Mouse (Mus musculus) 416B (cell line): ENCODE data around the gene Tbxa2r.

Experiments used
- DNase-seq: peaks from one replicate; pipeline ENCODE4 v3.0.0; 2011; ENCODE audit warnings: low read depth

The Tbxa2r gene

DNA sequence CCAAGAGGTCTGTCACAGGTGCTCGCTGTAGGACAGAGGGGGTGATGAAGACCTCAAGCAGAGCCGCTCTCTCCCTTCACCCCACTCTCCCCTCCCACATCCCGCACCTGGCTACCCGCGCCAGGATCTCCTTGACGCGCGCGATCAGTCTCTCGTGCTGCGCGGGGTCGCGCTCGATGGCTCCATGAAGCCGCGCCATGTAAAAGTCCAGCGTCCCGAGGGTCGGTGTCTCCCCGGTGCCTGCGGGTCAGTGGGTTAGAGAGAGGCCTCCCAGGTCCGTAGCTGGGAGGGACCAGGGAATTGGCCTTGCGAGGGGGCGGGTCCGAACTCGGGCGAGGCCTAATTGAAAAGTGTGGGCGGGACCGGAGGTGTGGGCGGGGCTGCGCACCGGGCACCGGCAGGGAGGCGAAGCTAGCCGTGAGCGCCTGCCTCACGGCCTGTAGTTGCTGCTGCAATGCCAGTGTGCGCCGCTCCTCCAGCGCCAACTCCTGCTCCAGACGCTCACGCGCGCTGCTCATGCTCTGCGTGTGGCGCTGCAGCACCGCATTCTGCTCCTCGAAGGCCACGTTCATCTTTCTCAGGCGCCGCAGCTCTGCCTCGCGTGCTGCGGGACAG lies 18.0 kb downstream of the Tbxa2r start:
- DNase-seq: no peak

DNA sequence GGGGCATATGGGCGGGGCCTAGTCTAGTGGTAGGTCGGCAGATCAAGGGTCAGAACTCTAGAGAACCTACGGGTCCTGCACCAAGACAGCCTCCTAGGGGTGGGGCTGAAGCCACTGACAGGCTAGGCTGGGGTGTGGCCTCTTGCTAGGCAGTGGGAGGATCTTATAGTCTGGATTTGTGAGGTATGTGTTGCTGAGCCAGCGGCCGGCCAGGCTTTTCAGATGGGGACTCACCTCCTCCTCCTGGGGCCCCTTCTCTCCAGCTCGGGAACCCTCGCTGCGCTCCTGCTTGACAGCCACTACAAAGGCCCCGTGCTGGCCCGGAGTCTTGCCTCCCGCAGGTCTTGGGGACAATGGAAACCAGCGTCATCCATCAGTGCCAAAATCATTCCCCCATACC lies 20.6 kb downstream of the Tbxa2r start:
- peak; percentile 82 for DNase-seq

- no peak for DNase-seq
Measured at GRCm38 (mm10) chr10:81349961-81350350, 21.4 kb downstream of the Tbxa2r start.

DNA sequence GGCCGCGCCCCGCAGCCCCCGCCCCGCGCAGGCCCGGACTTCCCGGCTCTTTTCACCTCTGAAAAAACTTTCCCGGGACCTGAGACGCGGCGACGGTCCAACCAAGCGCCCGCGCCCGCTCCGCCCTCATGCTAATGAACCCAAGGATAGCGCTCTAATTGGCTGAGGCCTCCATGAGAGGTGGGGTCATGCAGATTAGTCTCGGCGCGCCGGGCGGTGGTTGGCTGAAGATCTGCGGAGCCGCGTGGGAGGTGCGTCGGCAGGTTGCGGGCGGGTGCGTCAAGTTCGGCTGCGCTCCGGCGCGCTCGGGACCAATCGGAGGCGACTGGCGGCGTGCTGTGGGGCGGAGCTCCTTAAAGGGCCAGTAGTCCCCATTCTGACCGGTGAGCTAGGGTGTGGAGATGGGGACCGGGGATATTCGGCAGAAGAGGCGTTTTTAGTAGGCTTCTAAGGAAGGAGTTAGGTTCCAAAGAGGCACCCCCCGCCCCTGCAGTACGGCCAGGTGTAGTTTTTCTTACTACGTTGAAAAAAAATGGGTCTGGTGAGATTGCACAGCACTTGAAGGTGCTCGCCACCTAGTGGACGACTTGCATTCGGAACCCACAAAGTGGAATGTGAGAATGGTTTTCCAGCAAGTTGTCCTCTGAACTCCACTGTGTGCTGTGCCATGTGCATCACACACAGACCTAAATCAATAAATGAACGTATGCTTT lies 22.0 kb downstream of the Tbxa2r start, which contains the start of gene Hmg20b:
Gene Hmg20b, minus strand, starts transcription at position 130 of the 713 bp plus-strand sequence.
- DNase-seq: peak; percentile 99

- DNase-seq: peak; percentile 85
Measured at GRCm38 (mm10) chr10:81351678-81352291, 23.3 kb downstream of the Tbxa2r start.

DNA sequence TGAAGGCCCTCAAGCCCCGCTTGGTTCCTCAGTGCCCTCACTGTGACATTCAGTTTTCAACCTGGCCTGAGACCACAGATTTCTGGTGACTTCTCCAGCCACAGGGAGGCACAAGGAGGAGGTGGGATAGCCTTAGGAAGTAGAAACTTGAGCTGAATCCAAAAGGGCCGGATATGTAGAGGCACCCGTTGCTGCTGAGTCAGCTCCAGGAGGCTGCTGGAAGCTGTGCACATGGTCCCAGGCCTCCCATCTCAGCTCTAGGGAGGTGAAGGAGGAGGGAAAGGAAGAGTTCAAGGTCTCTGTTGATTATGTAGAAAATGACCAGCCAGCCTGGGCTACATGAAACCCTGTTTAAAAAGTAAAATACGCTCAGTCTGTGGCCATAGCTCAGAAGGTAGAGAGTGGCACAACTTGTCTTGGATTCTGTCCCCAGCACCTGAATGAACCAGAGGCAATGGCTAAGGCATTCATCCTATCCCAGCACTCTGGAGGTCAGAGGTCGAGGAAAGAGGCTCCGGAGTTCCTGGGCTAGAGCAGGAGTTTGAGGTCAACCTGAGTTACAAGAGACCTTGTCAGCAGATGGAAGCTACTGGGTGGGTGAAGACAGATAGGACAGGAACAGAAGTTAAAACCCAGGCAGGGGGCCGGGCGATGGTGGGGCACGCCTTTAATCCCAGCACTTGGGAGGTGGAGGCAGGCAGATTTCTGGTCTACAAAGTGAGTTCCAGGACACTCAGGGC lies 26.4 kb downstream of the Tbxa2r start:
- DNase-seq: peak; percentile 67

DNA sequence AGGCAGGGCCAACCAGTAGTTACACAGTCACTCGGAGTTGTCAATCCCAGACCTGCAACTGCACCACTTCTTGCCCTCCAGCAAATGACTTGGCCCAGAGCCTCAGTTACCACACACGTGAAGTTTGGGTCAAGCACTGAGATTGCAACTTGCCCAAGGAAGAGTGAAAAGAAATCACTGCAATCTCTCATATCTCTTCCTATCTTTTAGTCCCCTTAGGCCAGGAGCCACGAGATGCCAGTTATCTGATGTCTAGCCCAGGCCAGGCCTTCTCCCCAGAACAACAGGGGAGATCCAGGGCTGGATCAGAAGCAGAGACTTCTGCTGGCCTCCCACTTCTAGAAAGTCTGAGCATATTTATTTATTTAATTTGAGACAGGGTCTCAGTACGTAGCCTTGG lies 27.0 kb downstream of the Tbxa2r start:
- no peak for DNase-seq

GRCm38 (mm10) chr10:81356352-81356990 lies 27.9 kb downstream of the Tbxa2r start:
- DNase-seq: peak; percentile 89

DNA sequence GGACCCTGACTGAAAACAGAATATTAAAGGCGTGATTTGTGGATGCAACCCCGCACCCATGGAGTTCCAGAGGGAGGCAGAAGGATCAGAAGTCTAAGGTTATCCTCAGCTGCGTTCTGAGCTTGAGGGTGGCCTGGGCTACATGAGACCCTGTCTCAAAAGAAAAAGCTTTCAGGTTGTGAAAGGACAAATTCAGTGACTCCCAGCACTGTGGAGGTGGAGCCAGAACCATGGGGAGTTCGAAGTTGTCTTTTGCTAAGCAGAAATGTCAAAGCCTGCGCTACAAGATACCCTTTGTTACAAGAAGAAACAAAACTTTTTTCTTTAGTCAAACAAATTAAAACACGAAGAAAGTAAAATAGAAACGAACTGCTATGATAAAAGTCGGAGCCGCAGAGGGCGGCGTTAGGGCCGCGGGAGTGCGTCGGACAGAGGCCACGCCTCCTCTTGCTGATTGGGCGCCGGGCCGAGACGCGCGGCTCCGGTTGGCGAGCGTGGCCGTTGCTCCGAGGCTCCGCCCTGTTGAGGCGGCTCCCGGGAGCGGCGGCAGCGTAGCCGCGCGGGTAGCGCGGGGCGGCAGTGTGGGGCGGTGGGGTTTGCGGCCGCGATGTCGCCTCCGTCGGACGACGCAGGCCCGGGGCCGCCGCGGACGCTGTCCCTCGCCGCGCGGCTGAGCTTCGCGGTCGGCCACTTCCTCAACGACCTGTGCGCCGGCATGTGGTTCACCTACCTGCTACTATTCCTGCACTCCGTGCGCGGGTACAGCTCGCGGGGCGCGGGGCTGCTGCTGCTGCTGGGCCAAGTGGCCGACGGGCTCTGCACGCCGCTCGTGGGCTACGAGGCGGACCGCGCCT lies 28.7 kb downstream of the Tbxa2r start, which contains the start of gene Mfsd12:
Gene Mfsd12, plus strand, starts transcription at position 501 of the 854 bp plus-strand sequence.
- peak; percentile 84 for DNase-seq

GRCm38 (mm10) chr10:81358209-81358608 lies 29.7 kb downstream of the Tbxa2r start:
- no peak for DNase-seq

DNA sequence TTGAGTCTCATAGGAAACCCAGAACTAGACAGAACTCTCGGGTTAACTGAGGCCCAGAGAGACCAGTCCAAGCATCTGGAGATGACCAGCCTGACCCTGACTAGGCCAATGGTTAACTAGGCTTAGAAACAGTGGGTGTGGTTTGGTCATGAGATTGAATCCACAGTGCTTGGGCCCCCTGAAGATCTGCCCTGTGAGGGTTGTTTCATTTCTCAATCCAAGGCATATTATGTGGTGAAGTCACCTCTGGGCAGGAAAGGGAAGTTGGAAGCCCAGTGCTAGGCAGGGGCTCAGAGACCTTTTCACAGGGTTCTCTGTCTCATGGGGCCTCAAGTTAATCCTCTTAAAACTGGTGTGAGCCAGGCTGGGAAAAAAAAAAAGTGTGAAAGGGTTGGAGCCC lies 30.3 kb downstream of the Tbxa2r start:
- peak; percentile 72 for DNase-seq

DNA sequence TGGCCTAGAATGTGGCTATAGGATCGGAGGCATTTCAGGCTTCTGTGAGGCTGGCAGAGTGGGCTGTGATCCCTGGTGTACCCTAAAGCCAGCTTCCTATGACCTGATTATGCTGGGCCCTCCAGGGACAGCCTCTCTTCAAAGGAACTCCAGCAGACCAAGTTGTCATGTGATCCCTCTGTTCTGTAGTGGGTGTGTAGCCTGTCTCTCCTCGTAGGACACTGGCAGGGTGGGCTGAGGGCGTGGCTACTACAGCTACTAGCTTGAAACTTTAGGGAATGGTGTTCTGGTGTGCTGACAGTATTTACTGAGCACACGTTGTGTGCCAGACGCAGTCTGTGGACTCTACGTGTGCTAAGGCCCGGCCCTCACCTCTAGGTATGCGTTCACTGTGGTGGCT lies 32.2 kb downstream of the Tbxa2r start:
- DNase-seq: no peak

DNA sequence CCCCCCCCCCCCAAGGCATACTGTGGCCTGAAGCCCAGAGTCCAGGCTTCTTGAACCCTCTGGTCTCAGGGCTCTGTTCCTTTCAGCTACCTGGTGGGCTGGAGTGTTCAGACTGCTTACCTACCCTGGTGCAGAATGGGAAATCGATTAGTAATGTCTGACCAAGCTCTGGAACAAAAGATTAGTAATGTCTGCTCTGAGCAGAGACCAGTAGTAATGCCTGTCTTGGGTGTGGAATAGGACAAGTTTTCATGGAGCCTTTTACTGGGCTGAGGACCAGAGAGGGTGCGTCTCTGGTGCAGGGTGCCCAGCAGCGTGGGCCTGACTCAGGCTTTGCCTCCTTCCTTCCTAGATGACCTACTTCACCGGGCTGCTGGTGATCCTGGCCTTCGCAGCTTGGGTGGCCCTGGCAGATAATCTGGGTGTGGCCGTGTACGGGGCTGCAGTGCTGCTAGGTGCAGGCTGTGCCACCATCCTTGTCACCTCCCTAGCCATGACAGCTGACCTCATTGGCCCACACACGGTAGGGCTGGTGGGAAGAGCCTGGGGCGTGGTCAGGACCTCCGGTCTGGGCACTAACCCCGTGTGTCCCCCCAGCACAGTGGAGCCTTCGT lies 33.9 kb downstream of the Tbxa2r start:
- peak; percentile 22 for DNase-seq

DNA sequence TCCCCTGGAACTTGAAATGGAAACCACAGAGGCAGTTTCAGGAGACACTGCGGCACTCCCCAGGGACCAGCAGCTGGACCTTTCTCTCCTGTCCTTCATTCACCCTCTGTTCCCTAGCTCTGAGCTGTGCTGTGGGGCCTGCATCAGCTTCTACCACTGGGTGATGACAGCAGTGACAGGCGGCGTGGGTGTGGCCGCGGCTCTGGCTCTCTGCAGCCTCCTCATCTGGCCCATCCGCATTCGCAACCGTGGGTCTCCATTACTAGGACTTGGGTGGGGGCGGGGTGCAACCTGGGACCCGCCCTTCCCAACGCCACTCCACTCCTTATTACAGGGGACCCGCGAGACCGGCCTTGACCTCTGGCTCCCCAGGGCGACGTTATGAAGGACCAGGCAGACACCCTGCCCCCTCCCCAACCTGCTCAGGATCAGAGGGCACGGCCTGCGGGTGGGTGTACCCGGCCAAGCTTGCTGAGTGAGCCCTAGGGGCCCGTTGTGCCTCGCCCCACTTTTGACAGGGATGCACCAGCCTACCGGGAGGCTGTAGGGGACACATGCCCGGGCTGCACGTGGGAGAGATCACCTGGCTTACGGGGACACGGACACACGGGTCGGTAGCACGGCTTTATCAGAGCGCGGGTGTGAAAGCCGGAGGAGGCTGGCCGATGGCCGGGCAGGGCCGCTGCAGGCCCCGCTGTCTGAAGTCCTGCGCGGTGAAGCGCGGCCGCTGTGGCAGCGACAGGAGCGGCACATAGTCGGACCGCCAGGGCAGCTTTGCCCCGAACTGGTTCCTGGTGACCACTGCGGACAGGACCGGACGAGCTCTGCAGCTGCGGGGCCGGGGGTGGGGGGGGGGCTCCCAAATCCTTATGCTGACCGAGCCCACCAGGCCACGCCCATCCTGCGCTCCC lies 35.2 kb downstream of the Tbxa2r start:
- DNase-seq: no peak

- DNase-seq: no peak
Measured at GRCm38 (mm10) chr10:81364666-81365065, 36.1 kb downstream of the Tbxa2r start.

DNA sequence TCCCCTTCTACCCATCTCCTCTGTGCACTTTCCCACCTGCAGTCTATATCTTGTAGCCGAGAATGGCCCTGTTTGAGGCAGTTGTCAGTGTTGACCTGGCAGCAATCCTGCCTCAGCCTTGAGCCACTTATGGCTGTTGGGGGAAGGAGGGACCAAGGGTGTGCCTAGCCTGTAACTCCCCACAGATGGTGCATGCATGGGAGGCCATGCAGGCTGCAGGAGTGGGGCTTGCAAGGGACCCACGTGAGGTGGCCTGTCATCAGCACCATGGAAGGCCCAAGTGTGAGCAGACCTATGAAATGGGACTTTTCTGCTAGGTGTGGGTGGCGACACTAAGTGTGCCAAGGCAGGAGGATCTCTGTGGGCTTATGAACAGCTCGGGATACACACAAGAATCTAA lies 36.5 kb downstream of the Tbxa2r start:
- DNase-seq: peak; percentile 21

DNA sequence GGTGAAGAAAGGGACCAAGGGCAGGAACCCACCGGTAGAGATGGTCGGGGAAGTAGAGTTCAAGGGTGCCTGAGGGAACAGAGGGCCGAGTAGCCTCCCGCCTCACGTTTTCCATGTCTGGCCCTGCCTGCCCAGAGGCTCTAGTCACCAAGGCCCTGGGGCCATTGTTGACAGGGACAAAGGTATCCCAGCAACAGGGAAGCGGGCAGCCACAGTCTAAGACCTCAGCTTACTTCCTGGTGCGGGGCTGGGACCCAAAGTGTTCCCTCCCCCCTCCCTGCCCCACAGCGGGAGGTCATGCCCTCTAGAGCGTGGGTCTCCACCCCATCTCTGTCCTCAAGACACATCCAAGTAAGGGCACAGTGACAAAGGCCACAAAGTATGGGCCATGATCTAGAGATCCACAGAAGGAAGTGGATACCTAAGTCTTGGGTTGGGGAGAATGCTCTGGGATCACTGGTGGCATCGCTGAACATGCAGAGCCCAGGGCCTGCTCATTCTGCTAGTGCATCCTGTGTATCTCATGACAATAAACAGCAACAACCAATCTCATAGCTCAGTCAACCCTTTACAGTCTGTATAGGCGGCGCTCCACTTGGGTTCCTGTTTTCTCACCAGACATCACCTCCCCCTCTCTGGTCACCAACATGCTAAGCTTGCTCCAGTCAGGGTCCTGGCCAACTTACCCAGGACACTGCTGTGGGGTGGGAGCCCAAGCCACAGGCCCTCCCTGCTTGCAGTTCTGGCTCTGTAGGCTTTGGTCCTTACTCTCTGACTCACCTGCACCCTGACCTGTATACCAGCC lies 37.3 kb downstream of the Tbxa2r start, which contains the start of gene 4930404N11Rik:
Gene 4930404N11Rik, minus strand, starts transcription at position 145 of the 805 bp plus-strand sequence.
- peak; percentile 59 for DNase-seq

DNA sequence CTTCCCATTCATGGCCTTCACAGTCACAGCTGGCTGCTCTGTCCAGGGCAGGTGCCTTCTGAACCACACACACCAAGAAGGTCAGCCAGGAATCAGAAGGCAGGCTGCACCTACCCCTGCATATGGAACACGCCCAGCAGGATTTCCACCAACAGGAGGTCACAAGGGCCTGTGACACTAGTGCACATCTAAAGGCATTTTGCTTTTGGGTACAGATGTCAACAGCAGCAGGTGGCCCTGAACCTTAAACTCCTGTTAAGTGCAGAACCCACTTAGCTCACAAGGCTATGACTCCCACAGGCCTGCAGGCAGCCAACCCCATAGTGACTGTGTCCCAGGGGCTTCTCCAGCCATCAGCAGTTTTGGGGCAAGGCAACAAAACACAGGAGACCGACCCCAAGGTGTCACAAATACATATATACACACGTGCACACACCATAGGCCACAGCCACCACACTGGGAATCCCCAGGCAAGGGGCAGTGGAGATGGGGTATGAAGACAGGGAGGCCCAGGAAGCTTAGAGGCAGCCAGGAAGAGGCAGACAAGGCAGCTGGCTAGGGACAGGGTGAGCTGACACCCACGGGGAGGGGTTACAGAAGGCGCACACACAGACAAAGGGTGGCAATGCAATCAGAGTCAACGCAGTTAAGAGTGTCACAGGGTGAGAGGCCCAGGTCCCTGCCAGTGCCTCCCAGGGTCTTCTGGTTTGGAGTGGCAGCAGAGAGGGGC lies 38.1 kb downstream of the Tbxa2r start:
- DNase-seq: peak; percentile 26
